Mouse (Mus musculus): ENCODE data around the gene Hmcn1. TPM values are rescaled to one million over a fixed set of nuclear protein-coding genes. Genes with fewer than 3 reads are reported as not detected.

Hmcn1 gene
- polyA plus RNA-seq, 1 experiment, result 0.92 TPM

DNA sequence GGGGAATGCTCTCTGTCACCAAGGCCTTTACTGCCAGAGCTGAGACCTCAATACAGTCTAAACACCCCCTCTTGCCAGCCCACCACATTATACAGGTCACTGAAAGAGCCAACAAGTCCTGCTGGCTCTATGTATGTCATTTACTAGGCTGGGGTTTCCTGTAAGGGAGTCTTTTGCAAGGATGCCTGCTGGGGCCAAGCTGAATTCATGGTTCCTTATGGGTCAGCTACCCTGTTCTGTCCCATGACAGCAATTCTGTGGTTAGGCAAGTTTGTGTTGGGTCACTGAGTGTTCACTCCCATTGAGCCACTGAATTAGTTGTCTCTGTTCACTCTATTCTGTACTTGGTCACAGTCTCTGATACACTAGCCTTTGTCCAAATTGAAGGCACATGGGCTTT is 405.8 kb downstream of the Hmcn1 start:
- no peaks in the 10 kb centered on the region for H3K36me3 ChIP-seq (ENCODE audit: control insufficient read depth, insufficient read depth, low read length)
- no peak overlapping the region for H3K4me3 ChIP-seq (ENCODE audit: control insufficient read depth, insufficient read depth, low read length)
- TF ChIP-seq CTCF (IDR thresholded peaks at IDR 0.05; ENCODE audit: borderline replicate concordance, control insufficient read depth, extremely low read depth, insufficient read depth, low read length, poor library complexity), result no peak
- no peak for TF ChIP-seq POLR2A (IDR thresholded peaks at IDR 0.05; ENCODE audit: control insufficient read depth, extremely low read depth, insufficient read depth, low read length, poor library complexity)
- H3K27me3 ChIP-seq (ENCODE audit: control insufficient read depth, insufficient read depth, low read length), result no peaks in the 10 kb centered on the region
- no peak overlapping the region for H3K27ac ChIP-seq (ENCODE audit: control insufficient read depth, insufficient read depth, low read length)
- no peak for DNase-seq
- H3K4me1 ChIP-seq (replicated peaks; ENCODE audit: control insufficient read depth, insufficient read depth, low read length), result no peaks in the 10 kb centered on the region

DNA sequence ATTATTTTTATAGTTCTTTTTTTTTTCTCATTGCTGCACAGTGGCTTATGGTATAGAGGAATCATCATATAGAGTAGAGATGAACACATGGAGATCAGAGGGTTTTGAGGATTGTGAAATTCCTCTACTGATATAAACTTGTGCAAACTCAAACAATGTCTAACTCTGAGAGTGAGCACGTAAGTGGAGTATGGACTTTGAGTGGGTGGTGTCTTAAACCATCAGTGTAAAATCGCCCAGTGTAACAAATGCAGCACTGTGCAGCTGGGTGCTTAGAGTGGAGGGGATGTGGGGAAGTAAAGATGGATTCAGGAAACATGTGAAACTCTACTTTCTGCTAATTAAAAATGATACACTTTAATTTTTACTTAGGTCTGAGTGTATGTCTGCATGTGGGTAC is 408.8 kb downstream of the Hmcn1 start:
- no peaks in the 10 kb centered on the region for H3K4me1 ChIP-seq (replicated peaks; ENCODE audit: control insufficient read depth, insufficient read depth, low read length)
- 91% methylated on average over 2 of the region's 2 CpGs for WGBS
- no peaks in the 10 kb centered on the region for H3K27me3 ChIP-seq (ENCODE audit: control insufficient read depth, insufficient read depth, low read length)
- no peak for TF ChIP-seq POLR2A (IDR thresholded peaks at IDR 0.05; ENCODE audit: control insufficient read depth, extremely low read depth, insufficient read depth, low read length, poor library complexity)
- TF ChIP-seq CTCF (IDR thresholded peaks at IDR 0.05; ENCODE audit: borderline replicate concordance, control insufficient read depth, extremely low read depth, insufficient read depth, low read length, poor library complexity), result no peak
- no peak for DNase-seq
- no peak overlapping the region for H3K4me3 ChIP-seq (ENCODE audit: control insufficient read depth, insufficient read depth, low read length)
- no peaks in the 10 kb centered on the region for H3K36me3 ChIP-seq (ENCODE audit: control insufficient read depth, insufficient read depth, low read length)
- no peak overlapping the region for H3K27ac ChIP-seq (ENCODE audit: control insufficient read depth, insufficient read depth, low read length)

DNA sequence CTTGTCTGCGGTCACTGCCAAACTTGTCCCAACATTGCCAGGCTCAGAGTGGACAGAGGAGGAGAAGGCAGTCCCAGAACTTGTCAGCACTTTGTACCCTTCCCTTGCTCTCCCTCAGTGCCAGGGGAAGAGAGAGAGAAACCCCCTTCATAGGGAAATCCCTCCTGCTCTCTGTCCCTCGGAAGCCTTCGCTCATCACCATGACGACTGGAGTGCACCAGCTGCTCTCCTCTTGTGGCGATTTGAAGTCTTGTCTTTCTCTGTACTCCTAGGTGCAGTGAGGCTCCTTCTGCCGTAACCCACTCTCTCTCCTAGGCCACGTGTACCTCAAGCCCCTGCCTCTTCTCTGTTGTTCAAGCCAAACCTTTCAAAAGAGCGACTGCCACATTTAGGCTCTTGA is 409.5 kb downstream of the Hmcn1 start:
- Histone ChIP-seq H3K4me1 (replicated peaks; ENCODE audit: control insufficient read depth, insufficient read depth, low read length) (no peaks in the 10 kb centered on the region), H3K36me3 (ENCODE audit: control insufficient read depth, insufficient read depth, low read length) (no peaks in the 10 kb centered on the region), H3K27me3 (ENCODE audit: control insufficient read depth, insufficient read depth, low read length) (no peaks in the 10 kb centered on the region), H3K27ac (ENCODE audit: control insufficient read depth, insufficient read depth, low read length) (no peak overlapping the region), H3K4me3 (ENCODE audit: control insufficient read depth, insufficient read depth, low read length) (no peak overlapping the region)
- TF ChIP-seq POLR2A (IDR thresholded peaks at IDR 0.05; ENCODE audit: control insufficient read depth, extremely low read depth, insufficient read depth, low read length, poor library complexity) (no peak), CTCF (IDR thresholded peaks at IDR 0.05; ENCODE audit: borderline replicate concordance, control insufficient read depth, extremely low read depth, insufficient read depth, low read length, poor library complexity) (no peak)
- DNase-seq, result no peak
- WGBS, result 77% methylated on average over 8 of the region's 8 CpGs

DNA sequence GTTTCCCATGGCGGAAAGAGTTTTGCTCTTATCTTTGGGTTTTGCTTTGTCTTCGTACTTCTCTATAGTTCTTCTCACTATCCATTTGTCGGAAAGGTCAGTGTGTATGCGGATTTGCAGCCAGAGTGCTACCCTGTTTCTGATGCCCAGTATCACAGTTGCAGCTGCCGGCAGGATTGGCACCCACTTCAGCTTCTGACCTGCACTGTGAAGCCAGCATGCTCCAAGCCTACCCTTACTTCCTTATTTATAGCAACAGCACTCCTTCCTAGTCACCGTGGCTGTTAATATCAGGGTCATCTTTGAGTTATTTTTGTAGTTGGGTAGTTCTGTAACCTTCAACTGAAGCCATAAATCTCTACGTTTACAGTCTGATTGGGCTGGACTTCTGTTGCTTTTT is 412.7 kb downstream of the Hmcn1 start:
- TF ChIP-seq POLR2A (IDR thresholded peaks at IDR 0.05; ENCODE audit: control insufficient read depth, extremely low read depth, insufficient read depth, low read length, poor library complexity), result no peak
- no peak for TF ChIP-seq CTCF (IDR thresholded peaks at IDR 0.05; ENCODE audit: borderline replicate concordance, control insufficient read depth, extremely low read depth, insufficient read depth, low read length, poor library complexity)
- H3K27ac ChIP-seq (ENCODE audit: control insufficient read depth, insufficient read depth, low read length), result no peak overlapping the region
- DNase-seq, result no peak
- 67% methylated on average over 7 of the region's 7 CpGs for WGBS
- H3K36me3 ChIP-seq (ENCODE audit: control insufficient read depth, insufficient read depth, low read length), result no peaks in the 10 kb centered on the region
- H3K4me1 ChIP-seq (replicated peaks; ENCODE audit: control insufficient read depth, insufficient read depth, low read length), result no peaks in the 10 kb centered on the region
- no peak overlapping the region for H3K4me3 ChIP-seq (ENCODE audit: control insufficient read depth, insufficient read depth, low read length)
- no peaks in the 10 kb centered on the region for H3K27me3 ChIP-seq (ENCODE audit: control insufficient read depth, insufficient read depth, low read length)

DNA sequence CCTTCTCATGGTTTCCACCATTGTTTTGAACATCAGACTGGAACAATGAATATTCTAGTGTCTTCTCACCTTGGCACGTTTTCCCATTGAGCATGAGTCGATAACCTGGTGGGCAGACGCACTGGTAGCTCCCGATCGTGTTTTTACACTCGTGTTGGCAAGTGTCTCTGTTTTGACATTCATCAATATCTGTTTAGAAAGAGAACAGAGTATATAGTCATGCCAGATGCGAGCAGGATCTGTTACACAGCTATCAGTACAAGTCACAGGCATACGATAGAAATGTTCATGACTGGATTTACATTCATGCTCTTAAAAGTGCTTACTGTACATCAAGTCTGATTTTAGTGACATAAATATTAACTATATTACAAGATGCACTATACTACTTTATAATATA is 419.8 kb downstream of the Hmcn1 start:
- Histone ChIP-seq H3K4me3 (ENCODE audit: control insufficient read depth, insufficient read depth, low read length) (no peak overlapping the region), H3K4me1 (replicated peaks; ENCODE audit: control insufficient read depth, insufficient read depth, low read length) (no peaks in the 10 kb centered on the region), H3K27me3 (ENCODE audit: control insufficient read depth, insufficient read depth, low read length) (no peaks in the 10 kb centered on the region), H3K27ac (ENCODE audit: control insufficient read depth, insufficient read depth, low read length) (no peak overlapping the region), H3K36me3 (ENCODE audit: control insufficient read depth, insufficient read depth, low read length) (no peaks in the 10 kb centered on the region)
- DNase-seq, result no peak
- no peak for TF ChIP-seq POLR2A (IDR thresholded peaks at IDR 0.05; ENCODE audit: control insufficient read depth, extremely low read depth, insufficient read depth, low read length, poor library complexity)
- TF ChIP-seq CTCF (IDR thresholded peaks at IDR 0.05; ENCODE audit: borderline replicate concordance, control insufficient read depth, extremely low read depth, insufficient read depth, low read length, poor library complexity), result no peak
- WGBS, result 98% methylated on average over 8 of the region's 8 CpGs

DNA sequence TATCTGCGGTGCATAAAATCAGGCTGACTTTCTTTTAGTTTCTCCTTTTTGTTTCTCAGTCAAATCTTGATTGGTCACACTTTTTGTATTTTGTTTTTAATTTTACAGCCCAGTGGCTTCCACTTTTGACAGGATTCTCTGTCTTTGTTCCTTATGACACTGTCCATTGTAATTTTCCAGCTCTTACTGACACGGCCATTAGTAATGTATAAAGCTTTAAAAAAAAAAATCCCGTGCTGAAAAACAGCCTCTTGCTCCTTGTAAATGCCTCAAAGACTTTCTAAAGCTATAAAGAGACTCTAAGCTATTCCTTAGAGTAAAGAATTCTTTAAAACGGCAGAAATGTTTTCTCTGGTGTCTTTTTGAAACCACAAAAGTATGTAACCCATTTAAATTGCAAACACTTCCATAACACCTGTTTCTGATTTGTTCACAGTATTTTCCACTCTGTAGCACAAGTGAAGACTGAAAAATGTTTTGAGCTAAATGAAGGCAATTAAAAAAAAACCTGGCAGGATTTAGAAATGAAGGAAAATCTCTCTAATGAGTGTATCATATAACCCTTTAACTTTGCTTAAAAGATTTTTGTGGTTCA is 422.6 kb downstream of the Hmcn1 start:
- no peak overlapping the region for H3K4me3 ChIP-seq (ENCODE audit: control insufficient read depth, insufficient read depth, low read length)
- TF ChIP-seq POLR2A (IDR thresholded peaks at IDR 0.05; ENCODE audit: control insufficient read depth, extremely low read depth, insufficient read depth, low read length, poor library complexity) (no peak), CTCF (IDR thresholded peaks at IDR 0.05; ENCODE audit: borderline replicate concordance, control insufficient read depth, extremely low read depth, insufficient read depth, low read length, poor library complexity) (no peak)
- no peaks in the 10 kb centered on the region for H3K36me3 ChIP-seq (ENCODE audit: control insufficient read depth, insufficient read depth, low read length)
- DNase-seq, result no peak
- H3K27ac ChIP-seq (ENCODE audit: control insufficient read depth, insufficient read depth, low read length), result no peak overlapping the region
- whole genome bisulfite sequencing, result 76% methylated on average over 4 of the region's 4 CpGs
- no peaks in the 10 kb centered on the region for H3K27me3 ChIP-seq (ENCODE audit: control insufficient read depth, insufficient read depth, low read length)
- no peaks in the 10 kb centered on the region for H3K4me1 ChIP-seq (replicated peaks; ENCODE audit: control insufficient read depth, insufficient read depth, low read length)

Measured in thymus, adult 2 months (tissue).